Mouse (Mus musculus): Measurements from ENCODE around the gene Exoc3. TPM values are rescaled to one million over a fixed set of nuclear protein-coding genes. Genes with fewer than 3 reads are reported as not detected.

Gene Exoc3
- polyA plus RNA-seq, 1 experiment from 2014 or later = 91.6 TPM

DNA sequence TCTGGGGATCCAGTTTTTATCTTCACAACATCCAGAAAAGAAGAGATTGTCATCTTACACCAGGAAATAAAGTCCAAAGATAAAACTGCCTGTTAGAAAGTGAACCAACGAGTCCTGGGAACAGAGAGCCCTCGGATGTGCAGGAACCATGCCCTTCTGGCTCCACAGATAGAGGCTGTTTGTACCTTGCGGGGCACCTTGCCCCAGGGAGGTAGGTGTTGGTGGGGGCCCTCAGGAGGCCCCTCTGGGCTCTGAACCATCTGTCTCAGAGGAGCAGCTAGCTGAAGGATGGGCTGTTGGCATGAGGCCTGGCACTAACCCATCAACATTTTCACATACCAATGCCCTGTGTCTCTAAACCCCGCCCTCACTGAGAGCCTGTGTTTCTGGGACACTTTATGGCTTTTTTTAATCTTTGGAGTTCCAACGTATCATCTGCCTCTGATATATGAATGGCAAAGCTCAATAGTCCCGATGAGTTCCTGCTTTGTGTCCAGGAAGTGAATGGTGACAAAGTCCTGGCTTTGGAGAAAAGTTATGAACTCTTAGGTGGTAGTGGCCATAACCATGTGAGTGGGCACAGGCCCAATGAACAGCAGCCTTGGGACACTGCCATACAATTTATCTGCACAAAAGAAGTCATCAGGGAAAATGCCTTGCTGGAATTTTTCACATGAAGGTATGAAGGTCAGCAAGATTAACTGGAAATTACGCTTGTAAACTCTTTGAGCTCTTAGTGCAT is 69.5 kb downstream of the Exoc3 start:
- no peak overlapping the region for H3K9ac ChIP-seq
- 79% methylated on average over 7 of the region's 7 CpGs for WGBS
- H3K9me3 ChIP-seq = no peaks in the 10 kb centered on the region
- no peak overlapping the region for H3K27ac ChIP-seq
- no peak overlapping the region for H3K4me2 ChIP-seq
- H3K4me1 ChIP-seq = no peaks in the 10 kb centered on the region; the same call in 1 of the 2 replicates
- no peak overlapping the region for H3K4me3 ChIP-seq
- ATAC-seq (ENCODE audit: insufficient number of reproducible peaks, insufficient read depth, low FRiP score, low TSS enrichment, low read depth) = no peak
- H3K27me3 ChIP-seq = no peaks in the 10 kb centered on the region
- H3K36me3 ChIP-seq = no peaks in the 10 kb centered on the region

- H3K9ac ChIP-seq = no peak overlapping the region
- H3K27me3 ChIP-seq = peaks cover 16% of the 10 kb centered on the region
- H3K4me1 ChIP-seq = no peaks in the 10 kb centered on the region
- H3K4me2 ChIP-seq = no peak overlapping the region
- no peaks in the 10 kb centered on the region for H3K36me3 ChIP-seq
- no peak for ATAC-seq (ENCODE audit: insufficient number of reproducible peaks, insufficient read depth, low FRiP score, low TSS enrichment, low read depth)
- H3K4me3 ChIP-seq = no peak overlapping the region
- no peaks in the 10 kb centered on the region for H3K9me3 ChIP-seq
- no peak overlapping the region for H3K27ac ChIP-seq
- WGBS = 90% methylated on average over 6 of the region's 6 CpGs
Measured at GRCm38 (mm10) chr13:74129909-74130308, 78.6 kb downstream of the Exoc3 start.

- no peak for ATAC-seq (ENCODE audit: insufficient number of reproducible peaks, insufficient read depth, low FRiP score, low TSS enrichment, low read depth)
- Histone ChIP-seq H3K4me2 (no peak overlapping the region), H3K27me3 (peaks cover 40% of the 10 kb centered on the region), H3K4me1 (no peaks in the 10 kb centered on the region), H3K36me3 (no peaks in the 10 kb centered on the region), H3K9me3 (no peaks in the 10 kb centered on the region), H3K4me3 (no peak overlapping the region), H3K27ac (no peak overlapping the region), H3K9ac (no peak overlapping the region)
- WGBS = 76% methylated on average over 7 of the region's 7 CpGs
Measured at GRCm38 (mm10) chr13:74127571-74127970, 81.0 kb downstream of the Exoc3 start.

DNA sequence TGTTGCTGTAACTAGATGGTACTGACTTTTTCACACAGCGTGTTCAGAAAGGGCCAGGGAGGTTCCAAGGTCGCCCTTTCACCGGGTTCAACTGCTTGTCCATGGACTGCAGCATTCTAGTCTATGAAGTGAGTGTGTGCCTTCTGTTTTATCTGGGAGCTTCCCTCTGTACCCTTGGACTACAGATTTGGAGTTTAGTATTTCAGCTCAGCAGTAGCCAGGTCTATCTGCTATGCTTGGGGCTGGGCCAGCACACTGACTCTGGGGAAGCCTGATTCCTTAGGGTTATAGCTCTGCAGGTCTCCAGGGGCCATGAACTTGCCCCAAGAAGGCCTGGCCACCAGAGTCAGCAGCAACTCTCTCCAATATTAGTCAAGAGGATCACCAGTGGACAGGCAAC is 85.9 kb downstream of the Exoc3 start:
- H3K36me3 ChIP-seq = no peaks in the 10 kb centered on the region

DNA sequence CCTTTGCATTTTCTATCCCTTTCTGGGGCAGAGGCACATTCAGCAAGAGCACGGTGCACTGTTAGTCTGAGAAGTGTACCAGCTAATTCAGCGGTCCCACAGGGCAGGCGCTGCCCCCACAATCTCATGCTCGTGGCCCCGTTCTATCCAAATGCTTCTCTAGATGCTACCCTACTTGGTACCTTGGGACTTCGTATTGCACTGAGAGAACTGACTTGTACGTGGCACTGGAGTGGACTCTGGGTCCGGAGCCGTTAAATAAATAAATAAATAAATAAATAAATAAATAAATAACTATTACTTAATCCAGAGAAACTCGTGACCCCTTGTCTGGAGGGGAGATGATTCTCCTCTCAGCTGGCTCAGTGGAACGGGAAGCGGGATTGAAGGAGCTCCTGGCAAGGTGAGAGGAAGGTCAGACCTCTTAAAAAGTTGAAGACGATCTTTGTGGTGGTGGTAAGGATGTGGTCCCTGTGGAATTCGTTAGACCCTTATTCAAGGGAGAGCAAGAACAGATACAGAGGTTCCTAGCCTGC is 86.7 kb downstream of the Exoc3 start:
- no peaks in the 10 kb centered on the region for H3K36me3 ChIP-seq
- 31% methylated on average over 14 of the region's 14 CpGs for WGBS
- H3K27ac ChIP-seq = no peak overlapping the region
- H3K9me3 ChIP-seq = no peaks in the 10 kb centered on the region
- peaks cover 80% of the 10 kb centered on the region for H3K27me3 ChIP-seq
- no peak for ATAC-seq (ENCODE audit: insufficient number of reproducible peaks, insufficient read depth, low FRiP score, low TSS enrichment, low read depth)
- no peak overlapping the region for H3K4me3 ChIP-seq
- no peak overlapping the region; the same call in 1 of the 2 replicates for H3K9ac ChIP-seq
- H3K4me1 ChIP-seq = peaks cover 9% of the 10 kb centered on the region
- H3K4me2 ChIP-seq = peak overlapping the region; percentile 78

More for the DNA sequence above, 85.9 kb downstream of the Exoc3 start:
- H3K9ac ChIP-seq = no peak overlapping the region
- no peak for ATAC-seq (ENCODE audit: insufficient number of reproducible peaks, insufficient read depth, low FRiP score, low TSS enrichment, low read depth)
- WGBS = 75% methylated on average over 3 of the region's 3 CpGs
- no peaks in the 10 kb centered on the region for H3K9me3 ChIP-seq
- peaks cover 9% of the 10 kb centered on the region for H3K4me1 ChIP-seq
- H3K4me2 ChIP-seq = no peak overlapping the region
- H3K4me3 ChIP-seq = no peak overlapping the region
- H3K27ac ChIP-seq = no peak overlapping the region
- peaks cover 84% of the 10 kb centered on the region for H3K27me3 ChIP-seq

DNA sequence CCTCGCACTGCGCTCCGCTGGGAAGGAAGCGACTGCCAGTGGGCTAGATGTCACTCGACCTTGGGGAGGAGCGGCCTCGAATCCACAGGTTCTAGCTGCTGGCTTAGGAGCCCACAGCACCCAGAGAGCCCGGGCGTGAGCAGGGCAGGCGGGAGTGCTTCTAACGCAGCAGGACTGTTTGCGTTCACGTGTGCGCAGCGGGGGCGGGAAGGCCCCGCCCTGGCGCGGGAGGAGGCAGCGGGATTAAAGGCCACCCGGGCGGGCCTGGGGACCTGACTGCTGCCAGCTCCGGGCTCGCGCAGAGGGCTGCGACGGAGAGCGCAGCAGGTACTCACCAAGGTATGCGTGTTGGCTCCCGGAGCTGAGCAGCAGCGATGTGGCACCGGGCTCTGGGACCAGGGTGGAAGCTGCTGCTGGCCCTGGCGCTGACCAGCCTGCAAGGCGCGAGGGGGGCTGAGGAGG is 87.4 kb downstream of the Exoc3 start, which contains the start of gene Slc9a3:
Gene Slc9a3 (plus strand): TSS at position 317 of the 462 bp plus-strand sequence.
- Histone ChIP-seq H3K27me3 (peaks cover 79% of the 10 kb centered on the region), H3K9ac (peak within 1 kb of the TSS; percentile 60), H3K27ac (no peak within 1 kb of the TSS), H3K4me1 (peaks cover 9% of the 10 kb centered on the region), H3K4me3 (peak within 1 kb of the TSS; percentile 46), H3K36me3 (no peaks in the 10 kb centered on the region), H3K4me2 (peak within 1 kb of the TSS; percentile 78), H3K9me3 (no peaks in the 10 kb centered on the region)
- ATAC-seq (ENCODE audit: insufficient number of reproducible peaks, insufficient read depth, low FRiP score, low TSS enrichment, low read depth) = no peak
- under 1% methylated on average over 35 of the region's 35 CpGs for WGBS

Other genes with a start within 250 kb of the Exoc3 start
- gene Zdhhc11, start 244.9 kb downstream of the Exoc3 start, polyA plus RNA-seq (2015; fragmentation: Nextera tagmentation; extraction: Ambion mirVana) = not detected in 2 replicates
- 1.1 and 1.6 TPM in 2 replicates for gene Tppp, start 199.3 kb downstream of the Exoc3 start, polyA plus RNA-seq (2015; fragmentation: Nextera tagmentation; extraction: Ambion mirVana)
- gene Cep72, start 146.4 kb downstream of the Exoc3 start, polyA plus RNA-seq (2015; fragmentation: Nextera tagmentation; extraction: Ambion mirVana) = 12.7 and 14.6 TPM in 2 replicates
- not detected in 2 replicates for gene Slc9a3, start 87.3 kb downstream of the Exoc3 start, polyA plus RNA-seq (2015; fragmentation: Nextera tagmentation; extraction: Ambion mirVana)
- 1.9 and 2.1 TPM in 2 replicates for gene Ahrr, start 83.6 kb upstream of the Exoc3 start, polyA plus RNA-seq (2015; fragmentation: Nextera tagmentation; extraction: Ambion mirVana)
- 150 and 159 TPM in 2 replicates for gene Pdcd6, start 108.8 kb upstream of the Exoc3 start, polyA plus RNA-seq (2015; fragmentation: Nextera tagmentation; extraction: Ambion mirVana)
- gene Sdha, start 141.5 kb upstream of the Exoc3 start, polyA plus RNA-seq (2015; fragmentation: Nextera tagmentation; extraction: Ambion mirVana) = 238 and 291 TPM in 2 replicates
- 68.1 and 69.4 TPM in 2 replicates for gene Ccdc127, start 141.6 kb upstream of the Exoc3 start, polyA plus RNA-seq (2015; fragmentation: Nextera tagmentation; extraction: Ambion mirVana)
- gene Lrrc14b, start 155.3 kb upstream of the Exoc3 start, polyA plus RNA-seq (2015; fragmentation: Nextera tagmentation; extraction: Ambion mirVana) = not detected in 2 replicates
- gene Zfp72, start 182.1 kb upstream of the Exoc3 start, polyA plus RNA-seq (2015; fragmentation: Nextera tagmentation; extraction: Ambion mirVana) = 8.0 TPM in 2 replicates
- 83.8 and 276 TPM in 2 replicates for gene Ftl1-ps1, start 191.0 kb upstream of the Exoc3 start, polyA plus RNA-seq (2015; fragmentation: Nextera tagmentation; extraction: Ambion mirVana)

Data from embryonic facial prominence, embryonic 13.5 days (tissue).